Mouse (Mus musculus): ENCODE results near the gene Ciao2a.

GRCm38 (mm10) chr9:66127884-66128283, 1.5 kb downstream of the Ciao2a start:
- no peak for TF ChIP-seq CTCF (IDR thresholded peaks at IDR 0.05)
- TF ChIP-seq EP300 (IDR thresholded peaks at IDR 0.05) = no peak

All from lung, postnatal 0 days (tissue).